Mouse (Mus musculus) heart, adult 2 months (tissue): Measurements from ENCODE around the gene 2810408A11Rik.

Experiments used
- CTCF ChIP-seq: fragments of 200-600 bp; IDR thresholded peaks from 2 replicates; pipeline ENCODE4 v1.8.1; 2022; ENCODE audit warnings: antibody characterized with exemption, mild to moderate bottlenecking, moderate library complexity
- POLR2A ChIP-seq: fragments of 200-500 bp; IDR thresholded peaks from 2 replicates; pipeline ENCODE4 v1.6.1; 2011; ENCODE audit warnings: mild to moderate bottlenecking, low read depth, low read length, control low read depth; ENCODE audit not compliant: insufficient read depth

- TF ChIP-seq CTCF, result no peak
- TF ChIP-seq POLR2A, result peak; percentile 63; the same call in 1 of the 2 replicates
Measured at GRCm38 (mm10) chr11:69901406-69901846, 639 bp upstream of the 2810408A11Rik start.
